Mouse (Mus musculus): ENCODE results near the gene Bet1l. TPM values are rescaled to one million over a fixed set of nuclear protein-coding genes. Genes with fewer than 3 reads are reported as not detected.

The Bet1l gene
- polyA plus RNA-seq (2014; fragmentation: Illumina TruSeq; extraction: RNeasy Lipid Tissue Mini Kit (QIAGEN cat#74804); ENCODE audit: low read depth, low replicate concordance), result 3.0 TPM

GRCm38 (mm10) chr7:140857550-140858505 lies at the start of gene Bet1l:
Gene Bet1l, minus strand, starts transcription at chr7:140857577.

GRCm38 (mm10) chr7:140900220-140900619 lies 42.8 kb upstream of the Bet1l start, which contains the start of gene Cox8b:
Gene Cox8b, minus strand, starts transcription at chr7:140900446.

GRCm38 (mm10) chr7:140881696-140882468 lies 24.5 kb upstream of the Bet1l start, which contains the start of the genes Psmd13 and Sirt3:
Gene Psmd13, plus strand, starts transcription at chr7:140881968.
Gene Sirt3, minus strand, starts transcription at chr7:140882309.

GRCm38 (mm10) chr7:140856785-140857549 lies 410 bp downstream of the Bet1l start, which contains the start of gene Ric8a:
Gene Ric8a, plus strand, starts transcription at chr7:140856957.

GRCm38 (mm10) chr7:140855860-140856784 lies 1.3 kb downstream of the Bet1l start, which contains the start of gene Gm45785:
Gene Gm45785, minus strand, starts transcription at chr7:140856331.

GRCm38 (mm10) chr7:140847755-140848580 lies 9.4 kb downstream of the Bet1l start, which contains the start of gene Odf3:
Gene Odf3, plus strand, starts transcription at chr7:140847805.

GRCm38 (mm10) chr7:140844905-140845665 lies 12.3 kb downstream of the Bet1l start, which contains the start of gene Scgb1c1:
Gene Scgb1c1, plus strand, starts transcription at chr7:140845547.

GRCm38 (mm10) chr7:140834968-140835757 lies 22.2 kb downstream of the Bet1l start, which contains the start of gene Urah:
Gene Urah, plus strand, starts transcription at chr7:140835018.

GRCm38 (mm10) chr7:140821653-140822329 lies 35.6 kb downstream of the Bet1l start, which contains the start of gene Zfp941:
Gene Zfp941, minus strand, starts transcription at chr7:140822178.

Other genes with a start within 250 kb of the Bet1l start
- not detected for gene Olfr61, start 228.6 kb downstream of the Bet1l start, polyA plus RNA-seq (2014; fragmentation: Illumina TruSeq; extraction: RNeasy Lipid Tissue Mini Kit (QIAGEN cat#74804); ENCODE audit: low read depth, low replicate concordance)
- gene Olfr53, start 211.1 kb downstream of the Bet1l start, polyA plus RNA-seq (2014; fragmentation: Illumina TruSeq; extraction: RNeasy Lipid Tissue Mini Kit (QIAGEN cat#74804); ENCODE audit: low read depth, low replicate concordance), result not detected
- not detected for gene Olfr539, start 197.6 kb downstream of the Bet1l start, polyA plus RNA-seq (2014; fragmentation: Illumina TruSeq; extraction: RNeasy Lipid Tissue Mini Kit (QIAGEN cat#74804); ENCODE audit: low read depth, low replicate concordance)
- gene Olfr45, start 175.6 kb downstream of the Bet1l start, polyA plus RNA-seq (2014; fragmentation: Illumina TruSeq; extraction: RNeasy Lipid Tissue Mini Kit (QIAGEN cat#74804); ENCODE audit: low read depth, low replicate concordance), result not detected
- not detected for gene Olfr541, start 160.3 kb downstream of the Bet1l start, polyA plus RNA-seq (2014; fragmentation: Illumina TruSeq; extraction: RNeasy Lipid Tissue Mini Kit (QIAGEN cat#74804); ENCODE audit: low read depth, low replicate concordance)
- 26.0 TPM for gene Cyp2e1, start 93.8 kb downstream of the Bet1l start, polyA plus RNA-seq (2014; fragmentation: Illumina TruSeq; extraction: RNeasy Lipid Tissue Mini Kit (QIAGEN cat#74804); ENCODE audit: low read depth, low replicate concordance)
- gene Syce1, start 69.7 kb downstream of the Bet1l start, polyA plus RNA-seq (2014; fragmentation: Illumina TruSeq; extraction: RNeasy Lipid Tissue Mini Kit (QIAGEN cat#74804); ENCODE audit: low read depth, low replicate concordance), result not detected
- gene Zfp941, start 35.4 kb downstream of the Bet1l start, polyA plus RNA-seq (2014; fragmentation: Illumina TruSeq; extraction: RNeasy Lipid Tissue Mini Kit (QIAGEN cat#74804); ENCODE audit: low read depth, low replicate concordance), result 1.5 TPM
- gene Urah, start 22.6 kb downstream of the Bet1l start, polyA plus RNA-seq (2014; fragmentation: Illumina TruSeq; extraction: RNeasy Lipid Tissue Mini Kit (QIAGEN cat#74804); ENCODE audit: low read depth, low replicate concordance), result 11.3 TPM
- gene Scgb1c1, start 12.0 kb downstream of the Bet1l start, polyA plus RNA-seq (2014; fragmentation: Illumina TruSeq; extraction: RNeasy Lipid Tissue Mini Kit (QIAGEN cat#74804); ENCODE audit: low read depth, low replicate concordance), result not detected
- gene Odf3, start 9.8 kb downstream of the Bet1l start, polyA plus RNA-seq (2014; fragmentation: Illumina TruSeq; extraction: RNeasy Lipid Tissue Mini Kit (QIAGEN cat#74804); ENCODE audit: low read depth, low replicate concordance), result not detected
- gene Gm45785, start 1.2 kb downstream of the Bet1l start, polyA plus RNA-seq (2014; fragmentation: Illumina TruSeq; extraction: RNeasy Lipid Tissue Mini Kit (QIAGEN cat#74804); ENCODE audit: low read depth, low replicate concordance), result not detected
- 6.9 TPM for gene Ric8a, start 620 bp downstream of the Bet1l start, polyA plus RNA-seq (2014; fragmentation: Illumina TruSeq; extraction: RNeasy Lipid Tissue Mini Kit (QIAGEN cat#74804); ENCODE audit: low read depth, low replicate concordance)
- 117 TPM for gene Psmd13, start 24.4 kb upstream of the Bet1l start, polyA plus RNA-seq (2014; fragmentation: Illumina TruSeq; extraction: RNeasy Lipid Tissue Mini Kit (QIAGEN cat#74804); ENCODE audit: low read depth, low replicate concordance)
- 8.5 TPM for gene Sirt3, start 24.7 kb upstream of the Bet1l start, polyA plus RNA-seq (2014; fragmentation: Illumina TruSeq; extraction: RNeasy Lipid Tissue Mini Kit (QIAGEN cat#74804); ENCODE audit: low read depth, low replicate concordance)
- not detected for gene Cox8b, start 42.9 kb upstream of the Bet1l start, polyA plus RNA-seq (2014; fragmentation: Illumina TruSeq; extraction: RNeasy Lipid Tissue Mini Kit (QIAGEN cat#74804); ENCODE audit: low read depth, low replicate concordance)
- gene Nlrp6, start 63.3 kb upstream of the Bet1l start, polyA plus RNA-seq (2014; fragmentation: Illumina TruSeq; extraction: RNeasy Lipid Tissue Mini Kit (QIAGEN cat#74804); ENCODE audit: low read depth, low replicate concordance), result 26.6 TPM
- 0.82 TPM for gene Pgghg, start 83.8 kb upstream of the Bet1l start, polyA plus RNA-seq (2014; fragmentation: Illumina TruSeq; extraction: RNeasy Lipid Tissue Mini Kit (QIAGEN cat#74804); ENCODE audit: low read depth, low replicate concordance)
- not detected for gene Ifitm5, start 92.7 kb upstream of the Bet1l start, polyA plus RNA-seq (2014; fragmentation: Illumina TruSeq; extraction: RNeasy Lipid Tissue Mini Kit (QIAGEN cat#74804); ENCODE audit: low read depth, low replicate concordance)
- gene Gm45717, start 98.4 kb upstream of the Bet1l start, polyA plus RNA-seq (2014; fragmentation: Illumina TruSeq; extraction: RNeasy Lipid Tissue Mini Kit (QIAGEN cat#74804); ENCODE audit: low read depth, low replicate concordance), result not detected
- gene Ifitm2, start 98.4 kb upstream of the Bet1l start, polyA plus RNA-seq (2014; fragmentation: Illumina TruSeq; extraction: RNeasy Lipid Tissue Mini Kit (QIAGEN cat#74804); ENCODE audit: low read depth, low replicate concordance), result 56.8 TPM
- 9.0 TPM for gene Ifitm1, start 109.6 kb upstream of the Bet1l start, polyA plus RNA-seq (2014; fragmentation: Illumina TruSeq; extraction: RNeasy Lipid Tissue Mini Kit (QIAGEN cat#74804); ENCODE audit: low read depth, low replicate concordance)
- gene Ifitm3, start 153.2 kb upstream of the Bet1l start, polyA plus RNA-seq (2014; fragmentation: Illumina TruSeq; extraction: RNeasy Lipid Tissue Mini Kit (QIAGEN cat#74804); ENCODE audit: low read depth, low replicate concordance), result 7.6 TPM
- 1.4 TPM for gene Ifitm6, start 160.3 kb upstream of the Bet1l start, polyA plus RNA-seq (2014; fragmentation: Illumina TruSeq; extraction: RNeasy Lipid Tissue Mini Kit (QIAGEN cat#74804); ENCODE audit: low read depth, low replicate concordance)
- gene Gm17387, start 171.6 kb upstream of the Bet1l start, polyA plus RNA-seq (2014; fragmentation: Illumina TruSeq; extraction: RNeasy Lipid Tissue Mini Kit (QIAGEN cat#74804); ENCODE audit: low read depth, low replicate concordance), result not detected
- 0.19 TPM for gene B4galnt4, start 203.5 kb upstream of the Bet1l start, polyA plus RNA-seq (2014; fragmentation: Illumina TruSeq; extraction: RNeasy Lipid Tissue Mini Kit (QIAGEN cat#74804); ENCODE audit: low read depth, low replicate concordance)
- 0.69 TPM for gene Pkp3, start 220.6 kb upstream of the Bet1l start, polyA plus RNA-seq (2014; fragmentation: Illumina TruSeq; extraction: RNeasy Lipid Tissue Mini Kit (QIAGEN cat#74804); ENCODE audit: low read depth, low replicate concordance)
- 2.9 TPM for gene Sigirr, start 243.0 kb upstream of the Bet1l start, polyA plus RNA-seq (2014; fragmentation: Illumina TruSeq; extraction: RNeasy Lipid Tissue Mini Kit (QIAGEN cat#74804); ENCODE audit: low read depth, low replicate concordance)